Mouse (Mus musculus): ENCODE data around the gene Lancl1.

The Lancl1 gene

GRCm38 (mm10) chr1:67014205-67014604, 24.5 kb downstream of the Lancl1 start:
- peak; percentile 20 for DNase-seq

GRCm38 (mm10) chr1:67010520-67010919, 28.2 kb downstream of the Lancl1 start:
- DNase-seq, result no peak

- DNase-seq, result no peak
Observed at GRCm38 (mm10) chr1:67003699-67004098, 35.0 kb downstream of the Lancl1 start.

- no peak for DNase-seq
Observed at GRCm38 (mm10) chr1:67002226-67002625, 36.4 kb downstream of the Lancl1 start.

DNA sequence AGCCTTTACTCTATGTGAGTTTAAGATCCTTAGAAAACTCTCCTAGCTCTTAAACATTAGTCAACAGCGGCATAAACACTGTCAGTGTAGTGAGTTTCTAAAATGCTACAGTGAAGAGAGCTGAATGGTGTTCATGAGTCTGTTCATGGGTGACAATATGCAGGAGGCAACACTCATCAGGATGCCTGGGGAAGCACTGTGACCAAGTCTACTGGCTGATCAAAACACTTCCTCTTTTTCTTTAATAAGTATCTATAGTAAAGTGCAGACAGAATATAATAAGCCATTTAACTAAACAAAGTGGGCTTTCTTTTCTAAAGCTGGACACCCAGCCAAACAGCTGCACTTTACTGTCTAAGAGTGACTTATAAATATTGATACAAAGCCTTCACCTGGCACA, 37.3 kb downstream of the Lancl1 start:
- no peak for DNase-seq

GRCm38 (mm10) chr1:67000484-67000883, 38.2 kb downstream of the Lancl1 start:
- DNase-seq, result no peak

GRCm38 (mm10) chr1:66998601-66999000, 40.1 kb downstream of the Lancl1 start:
- DNase-seq, result no peak

DNA sequence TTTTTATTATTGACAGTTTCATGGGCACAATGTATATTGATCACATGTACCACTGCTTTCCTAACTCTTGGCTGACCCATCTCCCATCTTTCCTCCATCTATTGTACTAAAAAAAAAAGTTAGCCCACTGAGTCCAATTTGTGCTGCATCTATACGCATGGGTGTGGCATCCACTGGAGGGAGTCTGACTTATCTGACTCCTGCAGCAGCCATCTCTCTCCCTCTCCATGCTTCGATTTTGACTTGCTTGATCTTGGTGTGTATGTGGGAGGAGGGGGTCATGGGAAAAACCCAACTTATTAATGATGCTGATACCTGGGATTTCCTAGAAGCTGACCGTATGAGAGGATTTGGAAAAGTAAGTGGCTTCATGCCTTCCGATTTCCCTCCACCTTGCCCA, 40.5 kb downstream of the Lancl1 start:
- DNase-seq, result no peak

GRCm38 (mm10) chr1:66996819-66997218, 41.9 kb downstream of the Lancl1 start:
- DNase-seq, result no peak

DNA sequence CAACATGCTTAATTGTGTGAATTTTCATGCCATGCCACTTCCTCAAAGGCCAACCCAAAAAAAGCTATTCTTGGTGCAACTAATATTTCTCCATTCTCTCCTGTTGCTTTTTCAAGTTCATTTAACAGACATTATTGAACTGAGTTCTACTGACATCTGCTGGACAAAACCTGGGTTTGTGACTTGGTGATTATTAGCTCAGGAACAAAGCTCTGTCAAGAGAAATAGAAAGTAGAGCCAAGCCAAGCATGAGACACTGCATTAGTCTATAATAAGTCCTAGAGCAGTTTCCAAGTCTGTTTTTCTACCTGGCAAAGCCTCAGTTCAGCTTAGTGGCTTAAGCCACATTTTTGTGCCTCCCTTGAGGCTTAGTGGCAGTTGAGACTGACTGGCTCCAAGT, 45.9 kb downstream of the Lancl1 start:
- DNase-seq, result peak; percentile 55

DNA sequence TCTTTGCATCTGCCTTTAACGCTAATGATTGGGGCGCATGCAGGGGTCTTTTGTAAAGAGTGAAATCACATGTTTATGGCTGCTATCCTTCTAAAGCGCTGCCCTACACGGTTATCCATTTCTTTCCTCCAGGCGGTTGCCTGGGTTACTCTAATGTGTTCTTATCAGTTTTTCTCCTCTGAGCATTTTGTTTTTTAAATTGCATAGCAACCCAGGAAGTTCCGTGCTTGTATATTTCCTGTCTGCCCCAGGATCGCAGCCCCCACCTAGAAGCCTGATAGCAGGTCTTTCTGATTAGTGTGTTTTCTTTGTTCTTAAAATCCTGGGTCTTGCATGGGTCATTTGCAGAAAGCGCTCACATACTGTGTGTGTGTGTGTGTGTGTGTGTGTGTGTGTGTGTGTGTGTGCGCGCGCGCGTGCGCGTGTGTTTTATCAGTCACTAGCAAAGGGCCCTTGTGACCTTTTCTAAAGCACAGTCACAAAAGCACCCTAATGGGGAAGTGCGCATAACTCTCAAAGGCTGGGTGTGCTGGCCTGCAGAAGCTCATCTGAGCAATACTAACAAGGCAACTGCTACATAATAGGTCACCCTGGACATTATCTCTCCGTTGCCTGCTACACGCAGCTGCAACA, 51.0 kb downstream of the Lancl1 start:
- DNase-seq, result no peak

GRCm38 (mm10) chr1:66985906-66986305, 52.8 kb downstream of the Lancl1 start:
- no peak for DNase-seq

DNA sequence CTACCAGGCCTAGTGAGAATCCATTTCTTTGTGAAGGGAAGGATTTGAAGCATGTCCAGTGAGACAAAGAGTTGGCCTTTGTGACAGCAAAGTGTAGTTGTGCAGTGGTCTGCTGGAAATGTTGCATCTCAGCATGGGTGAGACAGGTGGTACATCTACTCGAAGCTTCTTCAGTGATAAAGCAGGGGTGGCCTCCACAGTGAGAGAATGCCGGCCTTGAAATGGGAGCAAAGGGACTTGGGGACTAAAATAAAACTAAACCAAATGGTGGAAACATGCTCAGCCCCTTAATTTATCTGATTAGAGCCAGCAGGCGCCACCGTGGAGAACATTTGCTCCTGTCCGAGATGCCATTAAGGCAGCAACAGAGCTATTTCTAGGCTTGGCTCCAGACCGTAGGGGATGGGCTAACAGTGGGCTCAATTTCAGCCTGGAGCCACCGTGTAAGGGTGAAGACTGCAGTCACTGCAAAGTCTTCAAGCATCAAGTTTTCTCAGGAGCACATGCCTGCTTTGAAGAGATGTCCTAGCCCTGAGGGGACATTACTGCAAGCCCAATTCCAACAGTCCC, 53.5 kb downstream of the Lancl1 start:
- DNase-seq, result no peak

- no peak for DNase-seq
Observed at GRCm38 (mm10) chr1:66980129-66980528, 58.5 kb downstream of the Lancl1 start.

- DNase-seq, result no peak
Observed at GRCm38 (mm10) chr1:66975456-66975855, 63.2 kb downstream of the Lancl1 start.

GRCm38 (mm10) chr1:66964857-66965256, 73.8 kb downstream of the Lancl1 start:
- no peak for DNase-seq

DNA sequence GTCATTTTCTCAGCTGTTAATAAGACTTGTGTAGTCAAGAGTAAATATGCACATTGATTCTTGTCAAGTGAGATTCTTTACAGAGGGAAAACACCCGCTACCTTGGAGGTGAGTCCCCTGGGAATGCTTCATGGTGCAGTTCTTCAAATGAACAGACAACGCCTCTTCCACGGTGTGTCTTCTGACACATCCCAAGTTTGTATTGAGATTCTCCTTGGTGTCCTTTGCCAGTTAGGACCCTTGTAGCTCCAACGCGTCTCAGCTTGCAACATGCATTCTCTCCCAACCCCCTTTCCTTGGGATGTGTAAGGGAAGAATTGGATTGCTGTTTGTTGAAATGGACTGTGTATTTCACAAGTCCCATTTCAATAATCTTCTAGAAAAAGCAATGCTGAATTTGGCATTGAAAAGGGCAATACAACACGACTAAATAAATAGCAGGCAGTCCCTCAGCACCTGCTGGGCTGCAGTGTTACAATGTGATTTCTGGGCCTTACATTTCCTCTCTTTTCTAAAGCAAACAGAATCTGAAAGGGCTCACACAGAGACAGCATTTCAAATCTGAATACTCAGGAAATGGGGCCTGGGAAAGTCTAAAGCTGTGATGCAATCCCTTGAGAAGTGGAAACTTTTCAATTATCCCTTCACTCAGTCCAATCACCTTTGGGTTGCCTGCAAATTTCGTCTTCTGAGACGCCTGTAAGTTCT, 78.0 kb downstream of the Lancl1 start:
- no peak for DNase-seq

DNA sequence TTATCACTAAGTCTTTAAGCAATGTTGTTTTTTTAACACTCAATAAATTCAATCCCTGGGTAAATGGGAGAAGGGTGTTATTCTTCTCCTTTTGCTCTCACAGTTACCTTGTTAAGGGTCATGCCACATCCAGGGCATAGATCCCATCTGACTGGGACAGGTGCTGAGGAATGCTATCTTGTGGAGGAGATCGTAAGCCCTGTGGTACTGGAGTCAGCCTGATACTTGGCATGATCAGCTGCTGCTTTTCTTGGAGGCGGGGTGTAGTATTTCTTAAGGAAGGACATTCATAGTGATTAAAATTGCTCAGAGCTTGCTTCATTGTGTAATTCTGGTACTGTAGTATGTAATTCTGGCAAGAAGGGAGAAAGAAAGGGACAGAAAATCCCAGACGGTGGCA, 81.3 kb downstream of the Lancl1 start:
- no peak for DNase-seq

DNA sequence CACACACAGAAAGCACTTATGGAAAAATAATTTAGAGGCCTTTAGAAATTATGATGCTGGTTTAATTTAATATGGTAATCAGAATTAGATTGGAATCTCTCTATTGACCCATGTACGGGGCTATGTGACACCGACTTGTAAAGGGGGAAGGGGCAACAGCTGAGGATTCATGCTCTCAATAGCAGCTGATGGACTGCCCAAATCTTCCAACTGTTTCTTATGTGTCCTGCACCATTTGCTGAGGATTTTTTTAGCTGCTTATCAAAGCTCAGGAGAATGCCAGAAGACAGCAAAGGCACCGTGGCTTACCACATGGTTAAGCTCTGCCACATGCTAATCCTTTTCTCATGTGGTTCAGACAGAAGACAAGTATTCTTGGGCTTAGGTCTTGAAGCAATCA, 87.6 kb downstream of the Lancl1 start:
- no peak for DNase-seq

Data from embryo, embryonic 11 days (tissue).